Mouse (Mus musculus): ENCODE measurements around the gene Bean1.

- TF ChIP-seq CTCF (IDR thresholded peaks at IDR 0.05; ENCODE audit: borderline replicate concordance, insufficient read depth, low read depth, low read length) (no peak), POLR2A (IDR thresholded peaks at IDR 0.05; ENCODE audit: borderline replicate concordance, insufficient read depth, low read length) (no peak)
Observed at GRCm38 (mm10) chr8:104169461-104169860, 781 bp upstream of the Bean1 start.

Measured in cerebellum, adult 2 months (tissue).